14 mouse cellular contexts compared by ENCODE assay signal in the genomic region with DNA sequence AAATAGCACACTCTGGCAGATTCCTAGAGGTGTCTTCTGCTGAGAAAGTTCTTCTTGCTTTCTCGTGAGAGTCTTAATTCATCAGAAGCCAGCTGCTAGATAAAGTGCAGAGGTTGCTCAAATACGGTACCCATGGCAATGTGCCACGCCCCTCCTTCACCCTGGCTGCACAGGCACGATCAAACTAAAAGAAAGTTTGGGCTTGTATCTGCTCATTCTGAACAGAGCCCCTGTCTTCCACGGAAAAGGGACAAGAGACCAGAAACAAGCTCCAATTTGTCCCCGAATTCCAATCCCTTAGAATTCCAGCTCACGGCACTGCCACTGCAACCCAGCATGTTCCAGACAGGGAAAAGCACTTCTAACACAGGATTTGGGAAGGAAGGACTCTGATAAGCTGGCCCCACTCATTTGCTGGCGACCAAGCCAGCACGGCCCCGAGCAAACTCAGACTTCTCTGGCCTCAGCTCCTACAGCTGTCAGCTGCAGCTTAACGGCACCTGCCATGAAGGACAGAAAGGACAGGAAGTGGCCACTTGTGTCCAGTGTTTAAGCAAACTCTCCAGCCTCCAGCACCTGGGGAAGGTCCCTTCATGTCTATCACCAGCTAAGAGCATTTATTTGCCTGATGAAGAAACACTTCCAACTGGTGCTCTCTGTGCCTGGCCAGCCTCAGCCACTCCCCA. TPM values are rescaled to one million over a fixed set of nuclear protein-coding genes. Genes with fewer than 3 reads are reported as not detected.
DNase-seq lines count a peak whose midpoint lies in the region; ATAC-seq lines count a peak whose summit lies in the region.
"Had no signal": no experiment of that assay in that cellular context is flagged by ENCODE, and none has a peak within 500 bp of the region (broad histone marks: within the 10 kb centered on the region; RNA-seq: fewer than 3 reads in every experiment).

No protein-coding gene starts in this region.

- H3K9me3 ChIP-seq in heart, embryonic 13.5 days: no peaks in the 10 kb centered on the region
- H3K9me3 ChIP-seq: limb, embryonic 10.5 days had no signal

- H3K9ac ChIP-seq in heart, embryonic 13.5 days: peak overlapping the region; percentile 50; the same call in 1 of the 2 replicates

- peak overlapping the region; percentile 13; the same call in 1 of the 2 replicates for H3K4me3 ChIP-seq in heart, embryonic 13.5 days
- H3K4me3 ChIP-seq: limb, embryonic 10.5 days had no signal

- peaks cover 18% of the 10 kb centered on the region for H3K4me1 ChIP-seq in heart, embryonic 13.5 days

- peak; percentile 55; the same call in 1 of the 2 replicates for ATAC-seq in heart, embryonic 13.5 days (ENCODE audit: extremely low read depth, insufficient number of reproducible peaks, low FRiP score, low TSS enrichment)

- H3K4me2 ChIP-seq in heart, embryonic 13.5 days: peak overlapping the region; percentile 54

- H3K27me3 ChIP-seq in heart, embryonic 13.5 days (replicated peaks): peaks cover 32% of the 10 kb centered on the region

- peak; percentile 34 for DNase-seq in adrenal gland, postnatal 14 days
- no peak for DNase-seq in adrenal gland, adult (ENCODE audit: inconsistent age in 2 of 2, low spot score in 1 of 2)
- DNase-seq in kidney, adult 8-10 months: peak; percentile 60 to 65
- DNase-seq in lung, postnatal 14 days: peak; percentile 50
- no peak for DNase-seq in layer of hippocampus, adult 9-11 months
- DNase-seq in cerebellum, postnatal 4 days (ENCODE audit: low spot score in 2 of 2): no peak
- DNase-seq in retina, embryonic 14.5 days (ENCODE audit: low spot score): no peak
- DNase-seq: cerebellum, postnatal 25 days; gastrocnemius, postnatal 36 days had no signal

- no peaks in the 10 kb centered on the region for H3K36me3 ChIP-seq in heart, embryonic 13.5 days
- H3K36me3 ChIP-seq: limb, embryonic 10.5 days had no signal

- H3K27ac ChIP-seq in heart, embryonic 13.5 days (replicated peaks): peak overlapping the region; percentile 57
- H3K27ac ChIP-seq: limb, embryonic 10.5 days had no signal

- 25% methylated on average over 11 of the region's 11 CpGs for WGBS in heart, embryonic 13.5 days

RNA-seq across cellular contexts. Expression of gene Tmem171, which starts 4.9 kb away (rescaled TPM):
- 1.2 and 1.5 TPM in 2 replicates for total RNA-seq in adrenal gland, postnatal 14 days (2021)
- polyA plus RNA-seq in heart, embryonic 13.5 days (2015; fragmentation: Nextera tagmentation; extraction: Ambion mirVana): 1.2 and 2.3 TPM in 2 replicates
- total RNA-seq: megakaryocyte-erythroid progenitor cell, adult 5-6 weeks; neutrophil, adult 5-6 weeks had no signal
- polyA plus RNA-seq: limb, embryonic 10.5 days had no signal

RNA-seq across cellular contexts. Expression of gene Tmem174, which starts 52.5 kb away (rescaled TPM):
- total RNA-seq in adrenal gland, postnatal 14 days (2021): not detected in 2 replicates
- polyA plus RNA-seq in heart, embryonic 13.5 days (2015; fragmentation: Nextera tagmentation; extraction: Ambion mirVana): not detected in 2 replicates
- total RNA-seq: adrenal gland, postnatal 36 days; gastrocnemius, postnatal 36 days; megakaryocyte-erythroid progenitor cell, adult 5-6 weeks; neutrophil, adult 5-6 weeks had no signal
- polyA plus RNA-seq: limb, embryonic 10.5 days had no signal

Comparison
In these comparisons a context has a peak if more than half of its experiments do, and no peak if none do; other contexts are left out.
1. DNase-seq: peak in adrenal gland, postnatal 14 days (single experiment), kidney, adult 8-10 months (2 of 2) and lung, postnatal 14 days (single experiment); none in adrenal gland, adult (0 of 2), layer of hippocampus, adult 9-11 months (single experiment), cerebellum, postnatal 4 days (0 of 2) and retina, embryonic 14.5 days (single experiment).